Mouse (Mus musculus) ES-E14 (cell line): ENCODE data around the gene Cryzl1.

Source experiments
- CHD2 ChIP-seq: IDR thresholded peaks from 2 replicates; pipeline ENCODE4 v1.6.1; 2014; ENCODE audit warnings: mild to moderate bottlenecking, low read depth, low read length, inconsistent platforms
- HCFC1 ChIP-seq: IDR thresholded peaks from 2 replicates; pipeline ENCODE4 v1.6.1; 2012; ENCODE audit warnings: low read length, inconsistent platforms, borderline replicate concordance; ENCODE audit not compliant: insufficient read depth

GRCm38 (mm10) chr16:91767165-91767701 lies 38.5 kb upstream of the Cryzl1 start:
- TF ChIP-seq HCFC1 (no peak), CHD2 (no peak)
